Mouse (Mus musculus): ENCODE results near the gene Sytl1. TPM values are rescaled to one million over a fixed set of nuclear protein-coding genes. Genes with fewer than 3 reads are reported as not detected.
A peak's percentile ranks its signal among the peaks of the same experiment; 100 is the strongest.

Sytl1 gene
- polyA plus RNA-seq, 1 experiment from 2014 or later = 1.4 TPM

DNA sequence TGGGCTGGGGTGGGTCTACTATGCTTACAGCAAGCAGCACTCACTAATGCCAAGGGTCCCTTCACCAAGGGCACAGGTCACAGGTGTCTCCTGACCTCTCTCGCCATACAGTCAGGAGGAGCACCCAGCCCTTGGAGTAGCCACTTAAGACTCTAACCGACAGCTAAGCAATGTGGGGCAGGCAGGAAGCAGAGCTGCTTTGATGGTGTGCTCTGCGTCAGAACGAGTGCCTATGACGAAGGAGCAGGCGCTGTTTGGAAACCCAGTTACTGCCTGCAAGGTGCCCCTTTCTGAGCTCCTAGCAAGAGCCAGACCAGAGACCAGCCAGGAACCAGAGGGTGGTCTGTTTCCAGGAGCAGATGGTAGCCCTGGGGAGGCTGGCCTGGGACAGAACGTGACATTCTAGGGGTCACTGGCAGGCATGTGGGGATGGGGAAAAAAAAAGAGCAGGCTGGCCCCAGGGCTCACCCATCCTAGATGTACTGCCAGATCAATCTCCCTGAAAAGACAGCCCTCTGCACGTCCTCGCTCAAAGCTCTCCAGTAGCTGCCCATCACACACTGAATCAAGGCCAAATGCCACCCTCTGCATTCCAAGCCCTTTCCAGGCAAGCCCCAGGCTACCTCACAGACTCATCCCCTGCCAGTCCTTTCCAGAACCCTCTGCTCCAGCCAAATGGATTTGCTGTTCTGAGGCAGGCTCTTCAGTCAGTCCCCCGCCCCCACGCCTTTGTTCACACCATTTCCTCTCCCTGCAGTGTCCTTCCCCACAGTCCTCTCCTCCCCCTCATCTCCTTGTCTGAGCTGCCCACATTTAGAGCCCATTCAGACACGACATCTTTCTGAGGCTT, 35.8 kb upstream of the Sytl1 start:
- H3K9ac ChIP-seq (ENCODE audit: low read depth, low read length) = no peak overlapping the region
- 57% methylated on average over 12 of the region's 12 CpGs for WGBS (ENCODE audit: insufficient replicate concordance)

DNA sequence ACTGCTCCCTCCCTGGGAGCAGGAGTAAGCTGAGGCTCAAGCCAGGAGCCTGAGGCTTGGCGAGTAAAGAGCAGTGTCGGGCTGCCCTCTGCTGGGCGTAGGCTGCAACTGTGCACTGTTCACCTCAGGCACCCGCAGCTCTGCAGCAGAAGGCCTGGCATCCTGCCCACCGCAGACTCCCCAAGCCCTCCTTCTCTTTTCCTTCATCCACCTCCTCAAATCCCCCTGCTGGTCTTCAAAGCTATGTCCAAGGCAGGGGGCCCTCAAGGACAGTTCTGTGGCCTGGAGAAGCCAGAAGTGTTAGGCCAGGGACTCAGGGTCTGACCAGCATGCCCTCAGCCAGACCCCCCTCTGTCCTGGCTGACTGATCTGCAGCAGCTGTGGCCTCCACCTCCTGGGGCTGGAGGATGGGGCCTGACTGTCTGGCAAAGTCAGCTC, 34.9 kb upstream of the Sytl1 start:
- 3% methylated on average over 5 of the region's 5 CpGs for WGBS (ENCODE audit: insufficient replicate concordance)
- ATAC-seq (ENCODE audit: low read depth) = peak; percentile 66
- Histone ChIP-seq H3K4me3 (ENCODE audit: low read depth, low read length) (no peak overlapping the region), H3K36me3 (ENCODE audit: control insufficient read depth, insufficient read depth) (peaks cover 19% of the 10 kb centered on the region), H3K4me1 (ENCODE audit: control insufficient read depth, low read depth, low read length) (no peaks in the 10 kb centered on the region), H3K4me2 (ENCODE audit: low read depth, low read length) (no peak overlapping the region), H3K9ac (ENCODE audit: low read depth, low read length) (no peak overlapping the region), H3K27ac (ENCODE audit: low read length) (no peak overlapping the region), H3K27me3 (ENCODE audit: control insufficient read depth, insufficient read depth, low read depth, low read length) (no peaks in the 10 kb centered on the region), H3K9me3 (replicated peaks; ENCODE audit: control insufficient read depth, low read length) (no peaks in the 10 kb centered on the region)

More for the DNA sequence above, 35.8 kb upstream of the Sytl1 start:
- Histone ChIP-seq H3K27me3 (ENCODE audit: control insufficient read depth, insufficient read depth, low read depth, low read length) (no peaks in the 10 kb centered on the region), H3K4me2 (ENCODE audit: low read depth, low read length) (no peak overlapping the region), H3K27ac (ENCODE audit: low read length) (no peak overlapping the region), H3K9me3 (replicated peaks; ENCODE audit: control insufficient read depth, low read length) (no peaks in the 10 kb centered on the region), H3K36me3 (ENCODE audit: control insufficient read depth, insufficient read depth) (peaks cover 19% of the 10 kb centered on the region), H3K4me3 (ENCODE audit: low read depth, low read length) (no peak overlapping the region), H3K4me1 (ENCODE audit: control insufficient read depth, low read depth, low read length) (no peaks in the 10 kb centered on the region)
- no peak for ATAC-seq (ENCODE audit: low read depth)

- H3K4me3 ChIP-seq (ENCODE audit: low read depth, low read length) = no peak overlapping the region
- no peak for ATAC-seq (ENCODE audit: low read depth)
- H3K9me3 ChIP-seq (replicated peaks; ENCODE audit: control insufficient read depth, low read length) = no peaks in the 10 kb centered on the region
- WGBS (ENCODE audit: insufficient replicate concordance) = 68% methylated on average over 10 of the region's 10 CpGs
- H3K9ac ChIP-seq (ENCODE audit: low read depth, low read length) = no peak overlapping the region
- H3K4me2 ChIP-seq (ENCODE audit: low read depth, low read length) = no peak overlapping the region
- peaks cover 19% of the 10 kb centered on the region for H3K36me3 ChIP-seq (ENCODE audit: control insufficient read depth, insufficient read depth)
- no peaks in the 10 kb centered on the region for H3K4me1 ChIP-seq (ENCODE audit: control insufficient read depth, low read depth, low read length)
- no peaks in the 10 kb centered on the region for H3K27me3 ChIP-seq (ENCODE audit: control insufficient read depth, insufficient read depth, low read depth, low read length)
- H3K27ac ChIP-seq (ENCODE audit: low read length) = no peak overlapping the region
Measured at GRCm38 (mm10) chr4:133297360-133297759, 34.4 kb upstream of the Sytl1 start.

DNA sequence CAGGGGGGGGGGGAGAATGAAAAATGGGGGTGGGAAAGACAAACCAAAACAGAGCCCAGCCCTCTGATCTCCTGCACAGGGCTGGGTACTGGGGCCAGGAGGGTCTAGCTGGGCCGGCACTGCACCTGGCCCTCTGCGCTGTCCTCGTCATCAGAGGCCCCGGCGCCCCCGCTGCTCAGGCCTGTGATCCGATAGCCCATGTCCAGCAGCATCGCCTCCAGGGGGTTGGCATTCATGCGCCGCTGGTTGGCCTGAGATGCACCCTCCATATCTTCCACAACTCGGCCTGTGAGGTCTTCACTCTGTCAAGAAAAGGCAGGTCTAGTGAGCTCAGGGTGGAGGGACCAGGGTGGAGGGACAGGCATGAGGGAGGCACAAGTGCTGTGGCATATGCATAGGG, 31.2 kb upstream of the Sytl1 start:
- H3K9ac ChIP-seq (ENCODE audit: low read depth, low read length) = no peak overlapping the region
- no peaks in the 10 kb centered on the region for H3K27me3 ChIP-seq (ENCODE audit: control insufficient read depth, insufficient read depth, low read depth, low read length)
- peaks cover 4% of the 10 kb centered on the region; the same call in 1 of the 2 replicates for H3K36me3 ChIP-seq (ENCODE audit: control insufficient read depth, insufficient read depth)
- no peak overlapping the region for H3K27ac ChIP-seq (ENCODE audit: low read length)
- 90% methylated on average over 11 of the region's 11 CpGs for WGBS (ENCODE audit: insufficient replicate concordance)
- no peak overlapping the region for H3K4me3 ChIP-seq (ENCODE audit: low read depth, low read length)
- H3K4me2 ChIP-seq (ENCODE audit: low read depth, low read length) = no peak overlapping the region
- no peak for ATAC-seq (ENCODE audit: low read depth)
- peaks cover 4% of the 10 kb centered on the region for H3K4me1 ChIP-seq (ENCODE audit: control insufficient read depth, low read depth, low read length)
- H3K9me3 ChIP-seq (replicated peaks; ENCODE audit: control insufficient read depth, low read length) = no peaks in the 10 kb centered on the region

DNA sequence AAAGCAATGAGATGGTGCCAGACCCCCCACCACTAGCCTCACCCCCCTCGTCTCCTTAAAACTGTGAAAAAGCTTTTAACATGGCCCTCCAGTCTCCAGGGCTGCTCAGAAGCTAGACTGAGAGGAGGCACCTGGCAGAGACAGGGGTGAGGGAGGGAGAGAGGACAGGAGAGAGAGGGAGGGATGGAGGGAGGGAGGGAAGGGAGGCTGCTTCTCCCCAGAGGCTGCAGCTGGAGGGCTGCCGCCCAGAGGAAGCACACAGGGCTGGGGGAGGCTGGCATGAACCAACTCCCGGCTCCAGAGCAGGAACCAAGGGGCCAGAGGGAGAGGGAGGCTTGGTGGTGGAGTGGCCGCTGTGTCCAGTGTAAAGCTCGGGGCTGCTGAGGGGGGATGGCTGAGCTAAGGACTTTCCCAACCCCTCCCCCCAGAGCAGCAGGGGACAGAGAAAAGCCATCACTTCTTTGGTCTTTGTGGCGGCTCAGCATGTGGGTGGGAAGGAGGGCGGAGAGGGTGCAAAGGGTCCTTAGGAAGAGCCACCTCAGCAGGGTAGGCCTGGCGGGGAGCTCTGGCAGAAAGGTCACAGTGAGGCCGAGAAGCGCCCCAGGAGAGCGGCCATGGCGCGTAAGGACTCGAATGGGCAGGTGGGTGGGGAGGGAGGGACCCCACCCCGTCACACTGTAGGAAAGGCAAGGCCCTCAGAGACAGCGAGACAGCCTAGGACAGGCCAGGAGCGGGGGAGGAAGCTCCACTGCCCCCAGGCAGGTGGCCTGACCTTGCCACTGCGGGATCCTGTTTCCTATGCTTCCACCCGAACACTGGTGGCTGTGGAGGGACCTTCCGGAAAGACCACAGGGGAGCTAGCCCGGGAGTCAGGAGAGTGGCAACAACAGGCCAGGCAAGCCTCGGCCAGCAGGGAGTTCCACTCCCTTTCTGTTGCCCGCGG, 30.3 kb upstream of the Sytl1 start:
- no peak for ATAC-seq (ENCODE audit: low read depth)
- WGBS (ENCODE audit: insufficient replicate concordance) = 60% methylated on average over 24 of the region's 24 CpGs
- H3K27ac ChIP-seq (ENCODE audit: low read length) = no peak overlapping the region
- H3K4me3 ChIP-seq (ENCODE audit: low read depth, low read length) = no peak overlapping the region
- no peaks in the 10 kb centered on the region for H3K9me3 ChIP-seq (replicated peaks; ENCODE audit: control insufficient read depth, low read length)
- H3K4me1 ChIP-seq (ENCODE audit: control insufficient read depth, low read depth, low read length) = peaks cover 4% of the 10 kb centered on the region
- H3K9ac ChIP-seq (ENCODE audit: low read depth, low read length) = no peak overlapping the region
- no peaks in the 10 kb centered on the region for H3K27me3 ChIP-seq (ENCODE audit: control insufficient read depth, insufficient read depth, low read depth, low read length)
- peaks cover 4% of the 10 kb centered on the region; the same call in 1 of the 2 replicates for H3K36me3 ChIP-seq (ENCODE audit: control insufficient read depth, insufficient read depth)
- H3K4me2 ChIP-seq (ENCODE audit: low read depth, low read length) = no peak overlapping the region

GRCm38 (mm10) chr4:133292405-133292804, 29.5 kb upstream of the Sytl1 start:
- no peak overlapping the region for H3K4me2 ChIP-seq (ENCODE audit: low read depth, low read length)
- H3K27me3 ChIP-seq (ENCODE audit: control insufficient read depth, insufficient read depth, low read depth, low read length) = no peaks in the 10 kb centered on the region
- H3K4me3 ChIP-seq (ENCODE audit: low read depth, low read length) = no peak overlapping the region
- H3K36me3 ChIP-seq (ENCODE audit: control insufficient read depth, insufficient read depth) = peaks cover 4% of the 10 kb centered on the region; the same call in 1 of the 2 replicates
- H3K9me3 ChIP-seq (replicated peaks; ENCODE audit: control insufficient read depth, low read length) = no peaks in the 10 kb centered on the region
- WGBS (ENCODE audit: insufficient replicate concordance) = 78% methylated on average over 4 of the region's 4 CpGs
- no peak for ATAC-seq (ENCODE audit: low read depth)
- peaks cover 7% of the 10 kb centered on the region for H3K4me1 ChIP-seq (ENCODE audit: control insufficient read depth, low read depth, low read length)
- H3K27ac ChIP-seq (ENCODE audit: low read length) = no peak overlapping the region
- H3K9ac ChIP-seq (ENCODE audit: low read depth, low read length) = no peak overlapping the region

GRCm38 (mm10) chr4:133291255-133291654, 28.3 kb upstream of the Sytl1 start:
- peak; percentile 70 for ATAC-seq (ENCODE audit: low read depth)
- no peak overlapping the region for H3K9ac ChIP-seq (ENCODE audit: low read depth, low read length)
- H3K9me3 ChIP-seq (replicated peaks; ENCODE audit: control insufficient read depth, low read length) = no peaks in the 10 kb centered on the region
- WGBS (ENCODE audit: insufficient replicate concordance) = 24% methylated on average over 1 of the region's 1 CpGs
- peaks cover 4% of the 10 kb centered on the region; the same call in 1 of the 2 replicates for H3K36me3 ChIP-seq (ENCODE audit: control insufficient read depth, insufficient read depth)
- H3K4me3 ChIP-seq (ENCODE audit: low read depth, low read length) = no peak overlapping the region
- no peak overlapping the region for H3K4me2 ChIP-seq (ENCODE audit: low read depth, low read length)
- no peak overlapping the region for H3K27ac ChIP-seq (ENCODE audit: low read length)
- H3K27me3 ChIP-seq (ENCODE audit: control insufficient read depth, insufficient read depth, low read depth, low read length) = no peaks in the 10 kb centered on the region
- peaks cover 18% of the 10 kb centered on the region for H3K4me1 ChIP-seq (ENCODE audit: control insufficient read depth, low read depth, low read length)

DNA sequence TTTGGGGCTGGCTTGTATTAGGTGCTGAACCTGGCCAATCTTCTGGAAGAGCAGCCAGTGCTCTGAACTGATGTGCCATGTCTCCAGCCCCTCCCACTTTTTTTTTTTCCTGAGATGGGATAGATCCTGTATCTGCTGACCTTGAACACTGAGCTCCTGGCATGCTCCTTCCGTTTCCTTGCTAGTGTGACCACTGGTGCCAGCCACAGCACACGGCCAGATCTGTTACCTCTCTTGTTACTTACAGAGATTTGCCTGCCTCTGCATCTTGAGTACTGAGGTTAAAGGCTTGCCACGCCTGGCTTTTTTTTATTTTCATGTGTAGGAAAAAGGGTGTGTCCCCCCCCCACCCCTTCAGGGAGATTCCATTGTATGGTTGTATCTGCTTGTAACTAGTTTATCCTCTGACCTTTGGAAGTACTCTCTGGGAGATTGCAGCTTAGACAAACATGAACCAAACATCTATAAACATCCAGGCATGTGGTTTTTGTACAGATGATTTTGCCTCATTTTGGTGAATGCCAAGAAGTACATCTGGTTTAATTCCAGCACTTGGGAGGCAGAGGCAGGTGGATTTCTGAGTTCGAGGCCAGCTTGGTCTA, 23.7 kb upstream of the Sytl1 start:
- WGBS (ENCODE audit: insufficient replicate concordance) = 45% methylated on average over 4 of the region's 4 CpGs
- no peak overlapping the region for H3K9ac ChIP-seq (ENCODE audit: low read depth, low read length)
- H3K4me3 ChIP-seq (ENCODE audit: low read depth, low read length) = no peak overlapping the region
- peaks cover 53% of the 10 kb centered on the region for H3K4me1 ChIP-seq (ENCODE audit: control insufficient read depth, low read depth, low read length)
- H3K27ac ChIP-seq (ENCODE audit: low read length) = peak overlapping the region; percentile 83
- no peaks in the 10 kb centered on the region for H3K27me3 ChIP-seq (ENCODE audit: control insufficient read depth, insufficient read depth, low read depth, low read length)
- no peaks in the 10 kb centered on the region for H3K9me3 ChIP-seq (replicated peaks; ENCODE audit: control insufficient read depth, low read length)
- ATAC-seq (ENCODE audit: low read depth) = no peak
- H3K4me2 ChIP-seq (ENCODE audit: low read depth, low read length) = peak overlapping the region; percentile 44
- no peaks in the 10 kb centered on the region for H3K36me3 ChIP-seq (ENCODE audit: control insufficient read depth, insufficient read depth)

Data from liver, embryonic 16.5 days (tissue).